Mouse (Mus musculus) stomach, embryonic 14.5 days (tissue): ENCODE measurements around the gene Insc. TPM values are rescaled to one million over a fixed set of nuclear protein-coding genes. Genes with fewer than 3 reads are reported as not detected.

ENCODE experiments used
- ATAC-seq: fragments of 200-750 bp; cut with Nextera tagmentation; 2 replicates; pipeline ENCODE4 v1.8.0; 2017; ENCODE audit warnings: low read depth, moderate TSS enrichment; ENCODE audit not compliant: insufficient number of reproducible peaks, insufficient read depth, low FRiP score
- H3K27ac ChIP-seq: fragments of 300-500 bp; sonication (generic); 2 replicates; pipeline ENCODE4 v1.5.1; 2014; ENCODE audit warnings: mild to moderate bottlenecking, low read length, moderate library complexity, mixed read lengths
- H3K27me3 ChIP-seq: fragments of 300-500 bp; sonication (generic); 2 replicates; pipeline ENCODE4 v1.6.1; 2014; ENCODE audit warnings: low read length, control low read depth, mixed read lengths; ENCODE audit not compliant: control insufficient read depth, insufficient read depth
- H3K36me3 ChIP-seq: fragments of 300-500 bp; sonication (generic); 2 replicates; pipeline ENCODE4 v1.6.1; 2014; ENCODE audit warnings: mild to moderate bottlenecking, control low read depth, low read length, moderate library complexity, mixed read lengths; ENCODE audit not compliant: control insufficient read depth, insufficient read depth
- H3K4me1 ChIP-seq: fragments of 300-500 bp; sonication (generic); 2 replicates; pipeline ENCODE4 v1.6.1; 2014; ENCODE audit warnings: low read length, control low read depth, mixed read lengths; ENCODE audit not compliant: control insufficient read depth, insufficient read depth
- H3K4me2 ChIP-seq: fragments of 300-500 bp; sonication (generic); replicated peaks from 2 replicates; pipeline ENCODE4 v1.6.1; 2014; ENCODE audit warnings: low read depth, low read length, control low read depth
- H3K4me3 ChIP-seq: fragments of 300-500 bp; sonication (generic); 2 replicates; pipeline ENCODE4 v1.5.1; 2014; ENCODE audit warnings: low read depth, low read length, control low read depth
- H3K9ac ChIP-seq: fragments of 300-500 bp; sonication (generic); replicated peaks from 2 replicates; pipeline ENCODE4 v1.6.1; 2014; ENCODE audit warnings: low read depth, mild to moderate bottlenecking, control low read depth, low read length, moderate library complexity, mixed read lengths
- H3K9me3 ChIP-seq: fragments of 300-500 bp; sonication (generic); 2 replicates; pipeline ENCODE4 v1.6.1; 2016; ENCODE audit warnings: low read depth, low read length, control low read depth; ENCODE audit not compliant: control insufficient read depth
- WGBS: fragments of 180-500 bp; shearing (Covaris S2); extraction: QIAGEN DNeasy Blood & Tissue Kit; methylation state at CpG from one replicate; pipeline ENCODE4 v1.1.7; 2014; 5-methylcytosine and 5-hydroxymethylcytosine counted together
- polyA plus RNA-seq: library from polyadenylated mRNA; unstranded; fragments of >200 nt; fragmentation: Nextera tagmentation; extraction: Ambion mirVana; gene quantifications from 2 replicates; pipeline ENCODE4 v1.2.1, GENCODE M21; 2014

Insc gene
- polyA plus RNA-seq, 1 experiment from 2014 or later, result 18.1 TPM

GRCm38 (mm10) chr7:114792026-114792425 lies 48.5 kb downstream of the Insc start:
- Histone ChIP-seq H3K36me3 (no peaks in the 10 kb centered on the region), H3K9me3 (no peaks in the 10 kb centered on the region), H3K9ac (no peak overlapping the region), H3K4me2 (no peak overlapping the region), H3K27me3 (no peaks in the 10 kb centered on the region), H3K4me1 (no peaks in the 10 kb centered on the region), H3K4me3 (no peak overlapping the region), H3K27ac (no peak overlapping the region)
- no peak for ATAC-seq
- 66% methylated on average over 6 of the region's 6 CpGs for WGBS

GRCm38 (mm10) chr7:114794400-114794799 lies 50.9 kb downstream of the Insc start:
- no peak overlapping the region for H3K27ac ChIP-seq
- ATAC-seq, result no peak
- H3K4me2 ChIP-seq, result no peak overlapping the region
- H3K27me3 ChIP-seq, result no peaks in the 10 kb centered on the region
- no peak overlapping the region for H3K9ac ChIP-seq
- whole genome bisulfite sequencing, result 79% methylated on average over 2 of the region's 2 CpGs
- H3K4me1 ChIP-seq, result no peaks in the 10 kb centered on the region
- no peaks in the 10 kb centered on the region for H3K9me3 ChIP-seq
- H3K36me3 ChIP-seq, result no peaks in the 10 kb centered on the region
- no peak overlapping the region for H3K4me3 ChIP-seq

GRCm38 (mm10) chr7:114802576-114802975 lies 59.1 kb downstream of the Insc start:
- H3K27me3 ChIP-seq, result no peaks in the 10 kb centered on the region
- no peak overlapping the region for H3K27ac ChIP-seq
- no peaks in the 10 kb centered on the region for H3K36me3 ChIP-seq
- no peaks in the 10 kb centered on the region for H3K4me1 ChIP-seq
- ATAC-seq, result no peak
- WGBS, result 80% methylated on average over 8 of the region's 8 CpGs
- H3K4me2 ChIP-seq, result no peak overlapping the region
- no peak overlapping the region for H3K9ac ChIP-seq
- H3K4me3 ChIP-seq, result no peak overlapping the region
- no peaks in the 10 kb centered on the region for H3K9me3 ChIP-seq

GRCm38 (mm10) chr7:114805311-114805710 lies 61.8 kb downstream of the Insc start:
- ATAC-seq, result no peak
- H3K36me3 ChIP-seq, result no peaks in the 10 kb centered on the region
- H3K27me3 ChIP-seq, result no peaks in the 10 kb centered on the region
- no peaks in the 10 kb centered on the region for H3K4me1 ChIP-seq
- 71% methylated on average over 2 of the region's 2 CpGs for WGBS
- H3K9me3 ChIP-seq, result no peaks in the 10 kb centered on the region
- H3K9ac ChIP-seq, result no peak overlapping the region
- no peak overlapping the region for H3K27ac ChIP-seq
- no peak overlapping the region for H3K4me2 ChIP-seq
- no peak overlapping the region for H3K4me3 ChIP-seq

- H3K4me3 ChIP-seq, result no peak overlapping the region
- H3K27ac ChIP-seq, result no peak overlapping the region
- no peaks in the 10 kb centered on the region for H3K4me1 ChIP-seq
- 66% methylated on average over 5 of the region's 5 CpGs for WGBS
- H3K4me2 ChIP-seq, result no peak overlapping the region
- H3K36me3 ChIP-seq, result no peaks in the 10 kb centered on the region
- H3K9me3 ChIP-seq, result no peaks in the 10 kb centered on the region; the same call in 1 of the 2 replicates
- H3K9ac ChIP-seq, result no peak overlapping the region
- 0 out of 2 replicates have a peak, but pooled peaks have one; percentile 28 for ATAC-seq
- H3K27me3 ChIP-seq, result no peaks in the 10 kb centered on the region
Observed at GRCm38 (mm10) chr7:114807343-114807742, 63.8 kb downstream of the Insc start.

GRCm38 (mm10) chr7:114808341-114808740 lies 64.8 kb downstream of the Insc start:
- no peaks in the 10 kb centered on the region; the same call in 1 of the 2 replicates for H3K9me3 ChIP-seq
- no peak overlapping the region for H3K27ac ChIP-seq
- H3K4me3 ChIP-seq, result no peak overlapping the region
- no peak for ATAC-seq
- no peaks in the 10 kb centered on the region for H3K36me3 ChIP-seq
- WGBS, result 90% methylated on average over 3 of the region's 3 CpGs
- no peaks in the 10 kb centered on the region for H3K4me1 ChIP-seq
- no peak overlapping the region for H3K4me2 ChIP-seq
- H3K9ac ChIP-seq, result no peak overlapping the region
- no peaks in the 10 kb centered on the region for H3K27me3 ChIP-seq

GRCm38 (mm10) chr7:114817291-114817806 lies 73.9 kb downstream of the Insc start:
- Histone ChIP-seq H3K9me3 (no peaks in the 10 kb centered on the region), H3K9ac (no peak overlapping the region), H3K27ac (no peak overlapping the region), H3K4me3 (no peak overlapping the region), H3K27me3 (no peaks in the 10 kb centered on the region), H3K4me2 (no peak overlapping the region), H3K36me3 (no peaks in the 10 kb centered on the region), H3K4me1 (no peaks in the 10 kb centered on the region)
- ATAC-seq, result peak; percentile 84
- 11% methylated on average over 6 of the region's 6 CpGs for WGBS

- H3K27ac ChIP-seq, result no peak overlapping the region
- H3K9ac ChIP-seq, result no peak overlapping the region
- H3K4me3 ChIP-seq, result no peak overlapping the region
- no peak overlapping the region for H3K4me2 ChIP-seq
- no peaks in the 10 kb centered on the region for H3K36me3 ChIP-seq
- H3K9me3 ChIP-seq, result no peaks in the 10 kb centered on the region
- H3K4me1 ChIP-seq, result no peaks in the 10 kb centered on the region
- ATAC-seq, result peak; percentile 51; the same call in 1 of the 2 replicates
- 31% methylated on average over 5 of the region's 5 CpGs for WGBS
- H3K27me3 ChIP-seq, result no peaks in the 10 kb centered on the region
Observed at GRCm38 (mm10) chr7:114817879-114818278, 74.4 kb downstream of the Insc start.

- Histone ChIP-seq H3K9me3 (no peaks in the 10 kb centered on the region), H3K4me2 (no peak overlapping the region), H3K27me3 (no peaks in the 10 kb centered on the region), H3K9ac (no peak overlapping the region), H3K4me3 (no peak overlapping the region), H3K36me3 (no peaks in the 10 kb centered on the region), H3K4me1 (no peaks in the 10 kb centered on the region), H3K27ac (no peak overlapping the region)
- 79% methylated on average over 3 of the region's 3 CpGs for WGBS
- ATAC-seq, result no peak
Observed at GRCm38 (mm10) chr7:114818351-114818750, 74.9 kb downstream of the Insc start.
